Mouse (Mus musculus): ENCODE measurements around the gene Smim27. TPM values are rescaled to one million over a fixed set of nuclear protein-coding genes. Genes with fewer than 3 reads are reported as not detected.
A peak's percentile ranks its signal among the peaks of the same experiment; 100 is the strongest.

Smim27 gene
- polyA plus RNA-seq (2014; fragmentation: Nextera tagmentation; extraction: Ambion mirVana): 29.0 and 32.0 TPM in 2 replicates

DNA sequence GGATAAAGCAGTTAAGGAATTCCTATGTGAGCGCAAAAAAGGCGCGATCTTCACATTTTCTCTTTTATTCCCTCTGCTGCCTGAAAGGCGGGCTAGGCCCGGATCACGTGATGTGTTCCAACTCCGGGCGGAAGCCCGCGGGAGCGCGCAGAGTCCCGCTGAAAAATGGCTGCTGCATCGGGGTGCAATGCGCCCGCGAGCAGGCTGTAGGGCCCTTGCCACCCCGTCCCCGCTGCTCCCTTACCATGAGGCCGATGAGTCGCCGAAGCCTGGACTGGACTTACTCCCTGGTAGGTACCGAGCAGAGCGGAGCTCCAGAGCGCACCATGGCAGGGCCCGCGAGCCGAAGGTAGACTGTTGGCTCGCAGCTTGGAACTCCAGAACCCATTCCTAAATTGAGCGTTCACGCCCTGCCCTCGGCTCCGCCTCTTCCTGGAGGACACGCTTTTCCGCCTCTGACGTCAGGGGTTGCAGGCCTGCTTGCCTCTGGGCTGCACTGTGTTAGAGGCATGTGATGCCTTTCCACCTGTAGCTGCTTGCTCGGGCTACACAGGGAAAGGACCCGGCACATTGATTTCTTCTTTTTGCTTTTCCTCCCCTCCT lies at the start of gene Smim27, which contains the start of gene Topors:
TSS of gene Smim27 (plus strand) at position 150 of the 603 bp plus-strand sequence.
TSS of gene Topors (minus strand) at position 421 of the 603 bp plus-strand sequence.
- 0 out of 2 replicates have a peak, but pooled peaks cover 1% of the 10 kb centered on the region for H3K36me3 ChIP-seq (ENCODE audit: control insufficient read depth, insufficient read depth, low read length)
- peaks cover 10% of the 10 kb centered on the region for H3K4me1 ChIP-seq (ENCODE audit: control insufficient read depth, insufficient read depth, low read length)
- peak within 1 kb of the TSS; percentile 92 for H3K4me3 ChIP-seq (ENCODE audit: low read depth, low read length)
- H3K27me3 ChIP-seq (ENCODE audit: control insufficient read depth, insufficient read depth, low read length): no peaks in the 10 kb centered on the region
- no peaks in the 10 kb centered on the region for H3K9me3 ChIP-seq (replicated peaks; ENCODE audit: control insufficient read depth, low read length)
- H3K4me2 ChIP-seq: peak within 1 kb of the TSS; percentile 96
- peak within 1 kb of the TSS; percentile 95 for H3K27ac ChIP-seq (ENCODE audit: low read depth, low read length)
- peak; percentile 92 for ATAC-seq (replicated peaks; ENCODE audit: insufficient number of reproducible peaks, low FRiP score, low TSS enrichment)
- under 1% methylated on average over 38 of the region's 38 CpGs for WGBS (ENCODE audit: insufficient replicate concordance)
- H3K9ac ChIP-seq (ENCODE audit: low read depth, low read length): peak within 1 kb of the TSS; percentile 82

DNA sequence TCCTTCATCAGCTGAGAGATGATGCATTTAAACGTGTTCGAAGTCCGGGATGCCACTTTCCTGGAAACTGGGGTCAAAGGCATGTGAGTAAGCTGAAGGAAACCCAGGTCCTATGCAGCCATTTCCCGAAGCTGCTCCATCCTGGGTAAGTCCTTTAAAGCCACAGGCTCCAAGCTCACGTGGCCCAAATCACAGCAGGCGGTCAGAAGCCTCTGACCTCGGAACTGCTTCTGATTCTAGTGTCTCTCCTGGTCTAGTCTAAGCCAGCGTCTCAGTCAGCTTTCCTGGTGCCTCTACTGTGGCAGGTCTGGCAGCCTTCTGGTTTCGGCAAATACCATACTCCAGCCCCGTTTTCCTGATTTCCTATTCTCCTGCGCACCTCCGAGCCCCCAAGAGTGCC lies 48.9 kb upstream of the Smim27 start:
- ATAC-seq (replicated peaks; ENCODE audit: insufficient number of reproducible peaks, low FRiP score, low TSS enrichment): no peak
- H3K27me3 ChIP-seq (ENCODE audit: control insufficient read depth, insufficient read depth, low read length): peaks cover 5% of the 10 kb centered on the region; the same call in 1 of the 2 replicates
- 0 out of 2 replicates have a peak, but pooled peaks cover 2% of the 10 kb centered on the region for H3K4me1 ChIP-seq (ENCODE audit: control insufficient read depth, insufficient read depth, low read length)
- H3K36me3 ChIP-seq (ENCODE audit: control insufficient read depth, insufficient read depth, low read length): no peaks in the 10 kb centered on the region
- H3K9ac ChIP-seq (ENCODE audit: low read depth, low read length): no peak overlapping the region
- H3K4me2 ChIP-seq: peak overlapping the region; percentile 51
- no peak overlapping the region for H3K27ac ChIP-seq (ENCODE audit: low read depth, low read length)
- no peaks in the 10 kb centered on the region for H3K9me3 ChIP-seq (replicated peaks; ENCODE audit: control insufficient read depth, low read length)
- H3K4me3 ChIP-seq (ENCODE audit: low read depth, low read length): peak overlapping the region; percentile 0; the same call in 1 of the 2 replicates
- WGBS (ENCODE audit: insufficient replicate concordance): 12% methylated on average over 12 of the region's 12 CpGs

DNA sequence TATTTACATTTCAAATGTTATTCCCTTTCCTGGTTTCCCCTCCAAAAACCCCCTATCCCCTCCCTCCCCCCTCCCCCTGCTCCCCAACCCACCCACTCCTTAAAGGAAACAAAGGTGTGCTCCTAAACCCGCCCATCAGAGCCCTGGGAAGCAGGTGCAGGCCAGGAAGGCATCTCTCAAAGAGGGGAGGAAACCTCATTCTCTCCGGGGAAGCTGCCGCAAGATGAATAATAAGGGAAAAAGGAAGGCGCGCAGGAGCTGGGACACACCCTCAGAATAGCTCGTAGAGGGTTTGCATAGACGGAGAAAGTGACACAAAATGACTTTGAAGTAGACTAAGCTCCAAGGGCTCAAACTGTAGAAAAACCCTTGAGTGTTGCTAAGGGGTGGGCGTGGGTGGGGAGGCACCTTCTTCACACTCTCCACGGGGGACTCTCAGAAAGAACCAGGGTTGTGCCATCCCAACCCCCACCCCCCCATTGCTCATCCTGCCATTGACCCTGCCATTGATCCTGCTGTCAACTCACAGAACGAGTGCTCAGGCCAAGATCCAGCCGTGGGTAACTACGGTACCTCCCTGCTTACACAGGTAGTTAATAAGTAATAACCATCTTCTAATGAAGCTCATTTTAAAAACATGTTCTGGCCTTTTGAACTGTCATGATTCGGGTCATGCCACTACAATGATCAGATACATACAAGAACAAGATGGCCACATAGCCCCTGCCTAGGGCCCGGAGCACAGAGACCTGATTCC lies 48.2 kb upstream of the Smim27 start:
- Histone ChIP-seq H3K4me2 (peak overlapping the region; percentile 51; the same call in 1 of the 2 replicates), H3K4me3 (ENCODE audit: low read depth, low read length) (no peak overlapping the region), H3K36me3 (ENCODE audit: control insufficient read depth, insufficient read depth, low read length) (no peaks in the 10 kb centered on the region), H3K4me1 (ENCODE audit: control insufficient read depth, insufficient read depth, low read length) (0 out of 2 replicates have a peak, but pooled peaks cover 2% of the 10 kb centered on the region), H3K9me3 (replicated peaks; ENCODE audit: control insufficient read depth, low read length) (no peaks in the 10 kb centered on the region), H3K9ac (ENCODE audit: low read depth, low read length) (no peak overlapping the region), H3K27ac (ENCODE audit: low read depth, low read length) (no peak overlapping the region), H3K27me3 (ENCODE audit: control insufficient read depth, insufficient read depth, low read length) (peaks cover 5% of the 10 kb centered on the region; the same call in 1 of the 2 replicates)
- no peak for ATAC-seq (replicated peaks; ENCODE audit: insufficient number of reproducible peaks, low FRiP score, low TSS enrichment)
- WGBS (ENCODE audit: insufficient replicate concordance): 24% methylated on average over 14 of the region's 14 CpGs

DNA sequence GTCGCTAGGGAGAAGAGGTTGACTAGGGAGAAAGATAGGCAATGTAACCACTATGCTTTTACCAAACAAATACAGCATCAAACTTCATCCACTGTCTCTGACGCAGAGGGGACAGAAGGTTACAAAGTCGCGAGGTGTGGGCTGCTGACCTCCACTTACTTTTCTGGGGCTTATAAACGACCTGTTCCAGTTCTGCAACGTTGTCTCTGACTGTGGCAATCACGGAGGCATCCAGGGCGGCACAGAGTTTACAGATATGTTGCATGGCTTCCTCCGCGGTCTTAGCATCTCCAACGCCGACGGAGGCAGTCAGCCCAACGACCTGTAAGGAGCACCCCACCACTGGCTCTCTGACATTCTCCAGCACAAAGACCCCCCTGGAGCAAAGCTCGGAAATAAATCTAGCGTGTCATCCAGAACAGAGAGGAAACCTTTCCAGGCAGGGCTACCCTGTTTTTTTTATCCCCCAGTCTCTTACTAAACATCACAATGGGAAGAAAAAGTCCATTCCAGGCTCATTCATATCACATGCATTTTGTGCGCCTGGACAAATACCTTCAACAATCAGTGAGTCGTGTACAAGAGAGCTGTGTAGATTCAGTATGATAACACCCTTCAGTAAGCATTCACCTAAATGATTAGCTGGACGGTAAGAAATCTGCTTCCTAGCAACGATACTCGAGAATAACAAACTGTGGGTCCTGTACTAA lies 47.3 kb upstream of the Smim27 start:
- Histone ChIP-seq H3K4me1 (ENCODE audit: control insufficient read depth, insufficient read depth, low read length) (0 out of 2 replicates have a peak, but pooled peaks cover 2% of the 10 kb centered on the region), H3K9ac (ENCODE audit: low read depth, low read length) (no peak overlapping the region), H3K27ac (ENCODE audit: low read depth, low read length) (no peak overlapping the region), H3K27me3 (ENCODE audit: control insufficient read depth, insufficient read depth, low read length) (peaks cover 5% of the 10 kb centered on the region; the same call in 1 of the 2 replicates), H3K36me3 (ENCODE audit: control insufficient read depth, insufficient read depth, low read length) (no peaks in the 10 kb centered on the region), H3K9me3 (replicated peaks; ENCODE audit: control insufficient read depth, low read length) (no peaks in the 10 kb centered on the region), H3K4me2 (no peak overlapping the region), H3K4me3 (ENCODE audit: low read depth, low read length) (no peak overlapping the region)
- no peak for ATAC-seq (replicated peaks; ENCODE audit: insufficient number of reproducible peaks, low FRiP score, low TSS enrichment)
- 39% methylated on average over 21 of the region's 21 CpGs for WGBS (ENCODE audit: insufficient replicate concordance)

DNA sequence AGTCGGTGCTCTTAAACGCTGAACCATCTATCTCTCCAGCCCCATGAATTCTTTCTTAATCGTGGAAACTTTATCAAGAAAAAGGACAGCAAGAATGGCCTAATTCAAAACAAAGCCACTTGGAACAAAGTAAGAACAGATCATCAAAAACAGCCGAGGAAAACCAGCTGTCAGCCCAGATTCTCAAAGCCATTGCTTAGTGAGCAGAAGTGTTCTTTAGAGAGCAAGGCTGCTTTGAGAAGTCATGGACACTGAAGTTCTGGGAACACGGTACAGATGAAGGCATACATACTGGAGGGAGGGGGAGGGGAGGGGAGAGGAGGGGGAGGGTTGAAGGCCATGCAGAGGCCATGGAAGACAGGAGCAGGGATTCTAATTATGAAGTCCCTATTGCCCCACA lies 43.3 kb upstream of the Smim27 start:
- H3K9ac ChIP-seq (ENCODE audit: low read depth, low read length): no peak overlapping the region
- H3K27me3 ChIP-seq (ENCODE audit: control insufficient read depth, insufficient read depth, low read length): peaks cover 5% of the 10 kb centered on the region; the same call in 1 of the 2 replicates
- ATAC-seq (replicated peaks; ENCODE audit: insufficient number of reproducible peaks, low FRiP score, low TSS enrichment): no peak
- H3K4me2 ChIP-seq: no peak overlapping the region
- H3K4me3 ChIP-seq (ENCODE audit: low read depth, low read length): no peak overlapping the region
- no peaks in the 10 kb centered on the region for H3K9me3 ChIP-seq (replicated peaks; ENCODE audit: control insufficient read depth, low read length)
- H3K27ac ChIP-seq (ENCODE audit: low read depth, low read length): no peak overlapping the region
- H3K4me1 ChIP-seq (ENCODE audit: control insufficient read depth, insufficient read depth, low read length): no peaks in the 10 kb centered on the region
- H3K36me3 ChIP-seq (ENCODE audit: control insufficient read depth, insufficient read depth, low read length): no peaks in the 10 kb centered on the region
- WGBS (ENCODE audit: insufficient replicate concordance): 59% methylated on average over 5 of the region's 5 CpGs

DNA sequence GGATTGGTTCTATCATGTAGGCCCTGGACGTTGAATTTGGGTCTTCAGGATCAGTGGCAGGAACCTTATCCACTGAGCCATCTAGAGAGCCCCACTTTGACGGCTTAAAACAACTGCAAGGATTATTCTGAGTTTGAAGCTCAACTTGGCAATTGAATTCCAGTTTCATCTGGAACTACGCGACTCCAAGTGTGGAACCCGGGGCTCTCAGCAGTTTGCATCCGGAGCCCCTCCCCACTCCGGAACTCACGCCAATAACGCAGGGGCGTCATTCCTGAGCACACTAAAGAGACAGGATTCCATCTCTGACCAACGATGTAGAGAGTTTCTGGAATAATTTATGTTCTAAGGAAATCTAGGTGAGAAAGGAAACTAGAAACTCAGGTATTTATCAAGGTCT lies 42.2 kb upstream of the Smim27 start:
- H3K27me3 ChIP-seq (ENCODE audit: control insufficient read depth, insufficient read depth, low read length): no peaks in the 10 kb centered on the region
- WGBS (ENCODE audit: insufficient replicate concordance): 79% methylated on average over 11 of the region's 11 CpGs
- no peaks in the 10 kb centered on the region for H3K36me3 ChIP-seq (ENCODE audit: control insufficient read depth, insufficient read depth, low read length)
- H3K4me2 ChIP-seq: no peak overlapping the region
- no peaks in the 10 kb centered on the region for H3K4me1 ChIP-seq (ENCODE audit: control insufficient read depth, insufficient read depth, low read length)
- H3K9ac ChIP-seq (ENCODE audit: low read depth, low read length): no peak overlapping the region
- H3K27ac ChIP-seq (ENCODE audit: low read depth, low read length): no peak overlapping the region
- no peak overlapping the region for H3K4me3 ChIP-seq (ENCODE audit: low read depth, low read length)
- no peak for ATAC-seq (replicated peaks; ENCODE audit: insufficient number of reproducible peaks, low FRiP score, low TSS enrichment)
- H3K9me3 ChIP-seq (replicated peaks; ENCODE audit: control insufficient read depth, low read length): no peaks in the 10 kb centered on the region

DNA sequence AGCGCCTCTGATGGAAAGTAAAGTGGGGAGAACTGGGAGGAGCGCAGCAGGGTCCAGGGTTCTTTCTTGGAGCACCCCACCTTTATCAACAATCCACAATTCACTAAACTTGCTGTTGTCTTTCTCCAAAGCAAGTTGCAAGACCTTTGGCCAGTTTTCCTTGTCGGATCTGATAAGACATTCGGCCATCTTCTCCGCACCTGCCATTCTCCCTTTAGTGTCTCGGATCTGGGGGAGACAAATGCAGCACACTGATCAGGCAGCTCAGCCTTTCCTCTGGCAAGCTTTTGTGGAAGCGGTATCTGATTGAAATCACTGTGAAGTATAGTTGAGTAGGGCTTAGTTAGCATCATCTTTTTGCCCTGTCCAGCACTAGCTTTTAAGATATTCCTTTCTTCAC lies 41.5 kb upstream of the Smim27 start:
- WGBS (ENCODE audit: insufficient replicate concordance): 80% methylated on average over 7 of the region's 7 CpGs
- Histone ChIP-seq H3K4me1 (ENCODE audit: control insufficient read depth, insufficient read depth, low read length) (no peaks in the 10 kb centered on the region), H3K27me3 (ENCODE audit: control insufficient read depth, insufficient read depth, low read length) (no peaks in the 10 kb centered on the region), H3K9me3 (replicated peaks; ENCODE audit: control insufficient read depth, low read length) (no peaks in the 10 kb centered on the region), H3K9ac (ENCODE audit: low read depth, low read length) (no peak overlapping the region), H3K4me3 (ENCODE audit: low read depth, low read length) (no peak overlapping the region), H3K4me2 (no peak overlapping the region), H3K36me3 (ENCODE audit: control insufficient read depth, insufficient read depth, low read length) (no peaks in the 10 kb centered on the region), H3K27ac (ENCODE audit: low read depth, low read length) (no peak overlapping the region)
- no peak for ATAC-seq (replicated peaks; ENCODE audit: insufficient number of reproducible peaks, low FRiP score, low TSS enrichment)

DNA sequence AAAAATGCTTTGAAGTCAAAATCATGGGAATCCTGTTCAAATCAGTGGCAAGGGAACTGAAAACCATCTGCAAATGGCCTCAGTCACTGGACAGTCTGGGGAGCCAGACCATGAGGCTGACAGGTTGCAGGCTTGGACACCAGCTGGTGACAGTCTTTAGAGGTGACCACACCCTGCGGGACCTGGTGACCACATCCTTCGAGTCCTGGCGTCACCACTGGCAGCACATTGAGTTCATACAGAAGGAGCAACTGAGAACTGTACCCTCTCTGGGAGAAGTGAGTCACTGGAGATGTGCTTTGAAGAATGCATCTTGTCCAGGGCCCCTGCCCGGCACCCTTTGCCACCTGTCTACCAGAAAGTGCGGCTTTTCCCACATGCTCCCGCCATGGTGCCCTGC lies 39.7 kb upstream of the Smim27 start:
- H3K4me1 ChIP-seq (ENCODE audit: control insufficient read depth, insufficient read depth, low read length): no peaks in the 10 kb centered on the region
- H3K27me3 ChIP-seq (ENCODE audit: control insufficient read depth, insufficient read depth, low read length): no peaks in the 10 kb centered on the region
- H3K9ac ChIP-seq (ENCODE audit: low read depth, low read length): no peak overlapping the region
- no peaks in the 10 kb centered on the region for H3K36me3 ChIP-seq (ENCODE audit: control insufficient read depth, insufficient read depth, low read length)
- WGBS (ENCODE audit: insufficient replicate concordance): 78% methylated on average over 6 of the region's 6 CpGs
- ATAC-seq (replicated peaks; ENCODE audit: insufficient number of reproducible peaks, low FRiP score, low TSS enrichment): no peak
- H3K9me3 ChIP-seq (replicated peaks; ENCODE audit: control insufficient read depth, low read length): no peaks in the 10 kb centered on the region
- no peak overlapping the region for H3K4me2 ChIP-seq
- H3K4me3 ChIP-seq (ENCODE audit: low read depth, low read length): no peak overlapping the region
- no peak overlapping the region for H3K27ac ChIP-seq (ENCODE audit: low read depth, low read length)
